Mouse (Mus musculus): ENCODE measurements at regions not wholly inside any gene's neighbourhood (a gene's known extent, or its start where the extent isn't known, plus 50 kb on each side); places are given as distances from the start of the nearest gene placed in this dataset.

DNA sequence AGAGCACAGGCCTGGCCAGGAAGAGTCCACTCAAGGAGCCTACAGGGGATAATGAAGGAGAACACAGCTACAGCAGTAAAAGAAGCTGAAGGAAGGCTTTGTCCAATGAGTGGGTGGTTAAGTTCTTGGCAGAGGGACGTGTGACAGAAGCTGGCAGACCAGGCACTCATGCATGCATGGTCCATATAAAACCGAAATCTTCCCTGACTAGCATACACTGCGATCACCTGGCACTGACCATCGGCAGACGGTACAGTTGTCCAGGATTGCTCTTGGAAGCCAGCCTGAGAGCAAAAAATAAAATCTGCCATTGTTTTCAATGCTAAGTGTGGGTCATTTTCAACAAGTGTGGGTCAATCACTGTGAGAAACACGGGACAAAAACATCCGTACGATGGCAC lies 464.4 kb downstream of the Lrig3 start:
- Histone ChIP-seq H3K27me3 (no peaks in the 10 kb centered on the region), H3K27ac (no peak overlapping the region), H3K36me3 (no peaks in the 10 kb centered on the region), H3K4me2 (no peak overlapping the region), H3K9me3 (replicated peaks) (peaks cover 5% of the 10 kb centered on the region; the same call in 1 of the 2 replicates), H3K4me1 (replicated peaks) (no peaks in the 10 kb centered on the region), H3K4me3 (replicated peaks) (no peak overlapping the region), H3K9ac (no peak overlapping the region)
- no peak for ATAC-seq (ENCODE audit: low read depth)
- DNase-seq, result no peak
- 82% methylated on average over 8 of the region's 8 CpGs for WGBS (ENCODE audit: insufficient replicate concordance)

DNA sequence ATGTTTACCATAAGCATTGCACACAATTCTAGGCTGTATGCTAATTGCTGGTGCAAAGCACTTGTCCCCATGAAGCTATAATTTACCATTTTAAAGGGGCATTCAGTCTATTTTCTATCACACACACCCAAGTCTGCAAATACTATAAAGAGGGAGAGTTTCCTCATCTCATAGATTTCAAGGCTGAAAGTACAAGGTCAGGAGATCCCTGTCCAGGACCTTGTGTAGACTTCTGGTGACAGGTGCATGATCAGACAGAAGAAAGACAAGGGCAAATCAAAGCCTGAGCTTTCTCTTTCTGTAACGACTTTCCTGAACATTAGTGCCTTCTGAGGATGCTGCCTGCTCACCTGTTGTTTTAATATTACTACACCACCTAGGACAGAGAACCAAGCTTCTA lies 463.5 kb downstream of the Lrig3 start:
- H3K9me3 ChIP-seq (replicated peaks), result peaks cover 5% of the 10 kb centered on the region; the same call in 1 of the 2 replicates
- no peaks in the 10 kb centered on the region for H3K27me3 ChIP-seq
- DNase-seq (no peak), ATAC-seq (ENCODE audit: low read depth) (no peak)
- H3K9ac ChIP-seq, result no peak overlapping the region
- no peaks in the 10 kb centered on the region for H3K4me1 ChIP-seq (replicated peaks)
- WGBS (ENCODE audit: insufficient replicate concordance), result 48% methylated on average over 1 of the region's 1 CpGs
- no peak overlapping the region for H3K4me3 ChIP-seq (replicated peaks)
- H3K27ac ChIP-seq, result no peak overlapping the region
- H3K36me3 ChIP-seq, result no peaks in the 10 kb centered on the region
- no peak overlapping the region for H3K4me2 ChIP-seq

DNA sequence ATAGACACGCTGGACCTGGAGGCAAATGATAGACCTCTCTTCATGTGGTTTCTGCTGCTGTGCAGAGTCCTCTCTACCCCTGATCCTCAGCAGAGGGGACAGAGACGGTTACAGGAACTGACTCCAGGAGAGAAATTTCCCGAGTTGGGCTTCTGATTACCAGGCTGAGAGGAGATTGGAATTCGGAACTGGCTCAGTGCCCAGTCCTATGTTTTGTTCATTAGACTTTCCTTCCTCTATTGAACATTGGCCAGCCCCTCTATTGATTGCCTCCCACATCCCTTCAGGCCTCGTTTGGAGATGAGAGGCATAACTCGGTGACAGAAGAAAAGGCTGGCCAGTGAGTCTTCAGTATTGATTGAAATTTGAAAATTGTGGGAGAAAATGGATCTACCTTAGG lies 456.1 kb downstream of the Lrig3 start:
- H3K4me1 ChIP-seq (replicated peaks), result no peaks in the 10 kb centered on the region
- ATAC-seq (ENCODE audit: low read depth) (no peak), DNase-seq (no peak)
- H3K36me3 ChIP-seq, result no peaks in the 10 kb centered on the region
- no peak overlapping the region for H3K27ac ChIP-seq
- WGBS (ENCODE audit: insufficient replicate concordance), result 52% methylated on average over 6 of the region's 6 CpGs
- no peaks in the 10 kb centered on the region for H3K27me3 ChIP-seq
- no peak overlapping the region for H3K4me3 ChIP-seq (replicated peaks)
- no peak overlapping the region for H3K9ac ChIP-seq
- no peak overlapping the region for H3K4me2 ChIP-seq
- H3K9me3 ChIP-seq (replicated peaks), result peaks cover 5% of the 10 kb centered on the region; the same call in 1 of the 2 replicates

GRCm38 (mm10) chr10:126413786-126414185 lies 447.8 kb downstream of the Lrig3 start:
- Histone ChIP-seq H3K9me3 (replicated peaks) (0 out of 2 replicates have a peak, but pooled peaks cover 5% of the 10 kb centered on the region), H3K4me2 (no peak overlapping the region)

GRCm38 (mm10) chr10:126392235-126392634 lies 426.3 kb downstream of the Lrig3 start:
- DNase-seq (no peak), ATAC-seq (ENCODE audit: low read depth) (no peak)
- H3K9ac ChIP-seq, result no peak overlapping the region
- no peaks in the 10 kb centered on the region for H3K27me3 ChIP-seq
- H3K4me3 ChIP-seq (replicated peaks), result no peak overlapping the region
- H3K9me3 ChIP-seq (replicated peaks), result no peaks in the 10 kb centered on the region
- H3K4me2 ChIP-seq, result no peak overlapping the region
- H3K4me1 ChIP-seq (replicated peaks), result no peaks in the 10 kb centered on the region
- WGBS (ENCODE audit: insufficient replicate concordance), result 71% methylated on average over 1 of the region's 3 CpGs
- no peaks in the 10 kb centered on the region for H3K36me3 ChIP-seq
- H3K27ac ChIP-seq, result no peak overlapping the region

More at GRCm38 (mm10) chr10:126413786-126414185, 447.8 kb downstream of the Lrig3 start:
- no peaks in the 10 kb centered on the region for H3K36me3 ChIP-seq
- H3K4me3 ChIP-seq (replicated peaks), result no peak overlapping the region
- no peak for DNase-seq
- H3K27ac ChIP-seq, result no peak overlapping the region
- no peak for ATAC-seq (ENCODE audit: low read depth)
- no peaks in the 10 kb centered on the region for H3K4me1 ChIP-seq (replicated peaks)
- H3K9ac ChIP-seq, result no peak overlapping the region
- H3K27me3 ChIP-seq, result no peaks in the 10 kb centered on the region
- WGBS (ENCODE audit: insufficient replicate concordance), result 62% methylated on average over 7 of the region's 7 CpGs

DNA sequence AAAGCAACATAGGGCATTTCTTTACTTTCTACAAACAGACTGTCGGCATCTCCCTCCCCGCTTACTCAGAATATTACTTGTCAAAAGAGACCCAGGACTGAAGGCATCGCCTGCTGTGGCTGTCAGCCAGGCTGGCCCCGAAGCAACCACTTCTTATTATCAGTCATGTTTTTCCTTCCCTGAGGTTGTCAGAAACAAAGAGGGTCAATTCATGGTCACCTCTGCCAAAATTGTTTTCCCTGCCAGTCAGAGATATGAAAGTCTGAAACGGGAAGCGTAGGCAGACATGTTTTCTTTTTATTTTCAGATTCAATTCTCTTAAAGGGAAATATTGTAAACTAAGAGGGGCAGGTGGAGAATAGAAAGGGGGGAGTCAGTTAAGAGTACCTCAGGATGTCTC lies 425.8 kb downstream of the Lrig3 start:
- H3K4me1 ChIP-seq (replicated peaks), result no peaks in the 10 kb centered on the region
- no peaks in the 10 kb centered on the region for H3K27me3 ChIP-seq
- H3K4me3 ChIP-seq (replicated peaks), result no peak overlapping the region
- WGBS (ENCODE audit: insufficient replicate concordance), result 63% methylated on average over 6 of the region's 6 CpGs
- H3K9ac ChIP-seq, result no peak overlapping the region
- H3K36me3 ChIP-seq, result no peaks in the 10 kb centered on the region
- no peak overlapping the region for H3K4me2 ChIP-seq
- H3K27ac ChIP-seq, result no peak overlapping the region
- H3K9me3 ChIP-seq (replicated peaks), result no peaks in the 10 kb centered on the region
- DNase-seq, result no peak
- no peak for ATAC-seq (ENCODE audit: low read depth)

- Histone ChIP-seq H3K4me3 (replicated peaks) (no peak overlapping the region), H3K36me3 (no peaks in the 10 kb centered on the region), H3K27ac (no peak overlapping the region), H3K27me3 (no peaks in the 10 kb centered on the region), H3K4me1 (replicated peaks) (no peaks in the 10 kb centered on the region), H3K9ac (no peak overlapping the region), H3K4me2 (no peak overlapping the region), H3K9me3 (replicated peaks) (no peaks in the 10 kb centered on the region)
- DNase-seq, result no peak
- no peak for ATAC-seq (ENCODE audit: low read depth)
- WGBS (ENCODE audit: insufficient replicate concordance), result 62% methylated on average over 3 of the region's 3 CpGs
These were observed 420.5 kb downstream of the Lrig3 start for GRCm38 (mm10) chr10:126386430-126386829.

- Histone ChIP-seq H3K27ac (no peak overlapping the region), H3K4me1 (replicated peaks) (no peaks in the 10 kb centered on the region), H3K36me3 (no peaks in the 10 kb centered on the region), H3K4me2 (no peak overlapping the region), H3K9me3 (replicated peaks) (no peaks in the 10 kb centered on the region), H3K9ac (no peak overlapping the region), H3K4me3 (replicated peaks) (no peak overlapping the region), H3K27me3 (no peaks in the 10 kb centered on the region)
- WGBS (ENCODE audit: insufficient replicate concordance), result 76% methylated on average over 6 of the region's 6 CpGs
- DNase-seq (no peak), ATAC-seq (ENCODE audit: low read depth) (no peak)
These were observed 419.7 kb downstream of the Lrig3 start for GRCm38 (mm10) chr10:126385644-126386043.

GRCm38 (mm10) chr10:126380381-126380780 lies 414.4 kb downstream of the Lrig3 start:
- no peaks in the 10 kb centered on the region for H3K36me3 ChIP-seq
- no peak overlapping the region for H3K27ac ChIP-seq
- 67% methylated on average over 2 of the region's 2 CpGs for WGBS (ENCODE audit: insufficient replicate concordance)
- H3K9me3 ChIP-seq (replicated peaks), result no peaks in the 10 kb centered on the region
- no peak overlapping the region for H3K9ac ChIP-seq
- no peak overlapping the region for H3K4me3 ChIP-seq (replicated peaks)
- no peak for ATAC-seq (ENCODE audit: low read depth)
- no peak for DNase-seq
- H3K4me2 ChIP-seq, result no peak overlapping the region
- H3K27me3 ChIP-seq, result no peaks in the 10 kb centered on the region
- no peaks in the 10 kb centered on the region for H3K4me1 ChIP-seq (replicated peaks)

- H3K27me3 ChIP-seq, result no peaks in the 10 kb centered on the region
- no peak overlapping the region for H3K27ac ChIP-seq
- WGBS (ENCODE audit: insufficient replicate concordance), result 38% methylated on average over 6 of the region's 6 CpGs
- H3K9me3 ChIP-seq (replicated peaks), result no peaks in the 10 kb centered on the region
- DNase-seq (no peak), ATAC-seq (ENCODE audit: low read depth) (no peak)
- H3K9ac ChIP-seq, result no peak overlapping the region
- no peaks in the 10 kb centered on the region for H3K4me1 ChIP-seq (replicated peaks)
- no peak overlapping the region for H3K4me2 ChIP-seq
- H3K4me3 ChIP-seq (replicated peaks), result no peak overlapping the region
- no peaks in the 10 kb centered on the region for H3K36me3 ChIP-seq
These were observed 413.3 kb downstream of the Lrig3 start for GRCm38 (mm10) chr10:126379239-126379638.

DNA sequence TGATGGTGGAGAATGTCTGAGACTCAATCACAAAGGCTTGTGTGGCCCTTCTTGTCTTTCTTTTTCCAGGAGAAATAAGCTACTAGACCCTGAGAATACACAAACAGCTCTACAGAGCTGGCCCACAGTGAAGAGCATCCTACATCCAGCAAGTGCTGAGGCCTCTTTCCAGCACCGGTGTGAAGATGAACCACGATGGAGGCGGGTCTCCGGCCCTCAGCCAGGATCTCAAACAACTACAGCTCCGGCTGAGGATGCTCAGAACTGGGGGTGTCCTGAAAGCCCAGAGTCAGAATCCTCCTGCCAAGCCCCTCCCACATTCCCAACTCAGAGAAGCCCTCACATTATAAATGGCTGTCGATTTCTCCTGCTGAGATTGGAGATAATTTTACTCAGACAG lies 407.9 kb downstream of the Lrig3 start:
- H3K4me3 ChIP-seq (replicated peaks), result no peak overlapping the region
- 64% methylated on average over 6 of the region's 6 CpGs for WGBS (ENCODE audit: insufficient replicate concordance)
- DNase-seq (no peak), ATAC-seq (ENCODE audit: low read depth) (no peak)
- H3K9ac ChIP-seq, result no peak overlapping the region
- no peaks in the 10 kb centered on the region for H3K36me3 ChIP-seq
- H3K27ac ChIP-seq, result no peak overlapping the region
- H3K4me2 ChIP-seq, result no peak overlapping the region
- H3K9me3 ChIP-seq (replicated peaks), result peaks cover 4% of the 10 kb centered on the region; the same call in 1 of the 2 replicates
- H3K4me1 ChIP-seq (replicated peaks), result no peaks in the 10 kb centered on the region
- no peaks in the 10 kb centered on the region for H3K27me3 ChIP-seq

DNA sequence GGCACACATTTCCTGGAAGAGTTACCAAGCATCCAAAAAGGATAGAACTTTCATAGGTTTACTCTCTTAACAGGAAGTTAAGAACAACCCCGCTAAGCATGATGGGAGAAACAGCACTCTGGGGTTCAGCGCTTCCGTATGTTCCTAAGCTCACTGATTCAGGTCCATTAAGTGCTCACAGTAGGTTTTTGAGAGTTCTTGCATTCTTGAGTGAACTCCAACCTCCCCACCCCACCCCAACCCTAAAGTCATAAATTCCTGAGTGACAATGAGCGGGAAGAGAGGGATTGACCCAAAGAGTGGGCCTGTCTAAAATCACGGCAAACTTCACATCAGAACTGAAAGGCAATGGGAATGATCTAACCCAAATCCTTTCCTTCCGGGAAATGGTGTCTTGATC lies 405.9 kb downstream of the Lrig3 start:
- H3K9ac ChIP-seq, result no peak overlapping the region
- whole genome bisulfite sequencing (ENCODE audit: insufficient replicate concordance), result 81% methylated on average over 6 of the region's 6 CpGs
- H3K36me3 ChIP-seq, result no peaks in the 10 kb centered on the region
- DNase-seq, result no peak
- no peak overlapping the region for H3K27ac ChIP-seq
- no peak overlapping the region for H3K4me2 ChIP-seq
- peaks cover 8% of the 10 kb centered on the region; the same call in 1 of the 2 replicates for H3K9me3 ChIP-seq (replicated peaks)
- H3K27me3 ChIP-seq, result no peaks in the 10 kb centered on the region
- no peaks in the 10 kb centered on the region for H3K4me1 ChIP-seq (replicated peaks)
- ATAC-seq (ENCODE audit: low read depth), result no peak
- H3K4me3 ChIP-seq (replicated peaks), result no peak overlapping the region
